Mouse (Mus musculus): ENCODE data around the gene Spock1.

The Spock1 gene

GRCm38 (mm10) chr13:57726654-57727053 is 181.5 kb downstream of the Spock1 start:
- DNase-seq (ENCODE audit: low spot score): no peak

GRCm38 (mm10) chr13:57722329-57722936 is 185.7 kb downstream of the Spock1 start:
- no peak for DNase-seq (ENCODE audit: low spot score)

GRCm38 (mm10) chr13:57721524-57722279 is 186.4 kb downstream of the Spock1 start:
- DNase-seq (ENCODE audit: low spot score): no peak

- DNase-seq (ENCODE audit: low spot score): no peak
These were observed 190.0 kb downstream of the Spock1 start for GRCm38 (mm10) chr13:57718087-57718486.

- no peak for DNase-seq (ENCODE audit: low spot score)
These were observed 195.2 kb downstream of the Spock1 start for GRCm38 (mm10) chr13:57712910-57713309.

GRCm38 (mm10) chr13:57708425-57708824 is 199.7 kb downstream of the Spock1 start:
- DNase-seq (ENCODE audit: low spot score): no peak

- DNase-seq (ENCODE audit: low spot score): no peak
These were observed 205.2 kb downstream of the Spock1 start for GRCm38 (mm10) chr13:57702966-57703365.

GRCm38 (mm10) chr13:57696685-57697084 is 211.4 kb downstream of the Spock1 start:
- DNase-seq (ENCODE audit: low spot score): no peak

GRCm38 (mm10) chr13:57688926-57689325 is 219.2 kb downstream of the Spock1 start:
- no peak for DNase-seq (ENCODE audit: low spot score)

- no peak for DNase-seq (ENCODE audit: low spot score)
These were observed 221.7 kb downstream of the Spock1 start for GRCm38 (mm10) chr13:57686437-57686836.

- no peak for DNase-seq (ENCODE audit: low spot score)
These were observed 222.9 kb downstream of the Spock1 start for GRCm38 (mm10) chr13:57685201-57685600.

GRCm38 (mm10) chr13:57679591-57679990 is 228.5 kb downstream of the Spock1 start:
- no peak for DNase-seq (ENCODE audit: low spot score)

GRCm38 (mm10) chr13:57676820-57677219 is 231.3 kb downstream of the Spock1 start:
- DNase-seq (ENCODE audit: low spot score): no peak

GRCm38 (mm10) chr13:57673399-57673798 is 234.7 kb downstream of the Spock1 start:
- DNase-seq (ENCODE audit: low spot score): no peak

- DNase-seq (ENCODE audit: low spot score): peak; percentile 16
These were observed 235.4 kb downstream of the Spock1 start for GRCm38 (mm10) chr13:57672762-57673161.

- DNase-seq (ENCODE audit: low spot score): no peak
These were observed 236.2 kb downstream of the Spock1 start for GRCm38 (mm10) chr13:57671919-57672318.

GRCm38 (mm10) chr13:57671322-57671721 is 236.8 kb downstream of the Spock1 start:
- DNase-seq (ENCODE audit: low spot score): no peak

- no peak for DNase-seq (ENCODE audit: low spot score)
These were observed 240.5 kb downstream of the Spock1 start for GRCm38 (mm10) chr13:57667621-57668020.

- DNase-seq (ENCODE audit: low spot score): no peak
These were observed 241.8 kb downstream of the Spock1 start for GRCm38 (mm10) chr13:57666173-57666842.

- DNase-seq (ENCODE audit: low spot score): peak; percentile 33
These were observed 245.6 kb downstream of the Spock1 start for GRCm38 (mm10) chr13:57662554-57662953.

- no peak for DNase-seq (ENCODE audit: low spot score)
These were observed 247.6 kb downstream of the Spock1 start for GRCm38 (mm10) chr13:57660523-57660922.

- no peak for DNase-seq (ENCODE audit: low spot score)
These were observed 248.3 kb downstream of the Spock1 start for GRCm38 (mm10) chr13:57659872-57660271.

- no peak for DNase-seq (ENCODE audit: low spot score)
These were observed 251.5 kb downstream of the Spock1 start for GRCm38 (mm10) chr13:57656606-57657005.

Data from yolk sac, embryonic 10.5 days (tissue).